Mouse (Mus musculus) spleen, adult 12 weeks (tissue): ENCODE data around the gene Pcdh7.

Experiments
- DNase-seq: peaks from one replicate; pipeline ENCODE4 v3.0.0; 2022; ENCODE audit warnings: low spot score

Gene Pcdh7

DNA sequence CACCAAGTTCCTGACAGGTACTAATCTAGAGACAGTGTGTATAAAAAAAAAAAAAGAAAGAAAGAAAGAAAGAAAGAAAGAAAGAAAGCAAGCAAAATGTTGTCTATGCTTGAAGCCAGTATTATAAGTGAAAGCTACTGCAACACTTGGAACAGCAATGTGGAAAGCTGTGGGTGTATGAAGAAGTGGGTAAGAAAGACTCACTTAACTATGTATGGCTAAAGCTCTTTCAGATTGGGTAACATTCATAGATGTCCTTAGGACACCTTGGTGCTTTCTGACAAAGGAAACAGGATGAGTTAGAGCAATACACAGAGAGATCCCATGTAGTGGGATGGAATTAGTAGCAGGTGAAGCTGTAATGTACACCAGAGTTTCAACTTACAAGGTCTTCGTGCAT is 32.6 kb downstream of the Pcdh7 start:
- no peak for DNase-seq

DNA sequence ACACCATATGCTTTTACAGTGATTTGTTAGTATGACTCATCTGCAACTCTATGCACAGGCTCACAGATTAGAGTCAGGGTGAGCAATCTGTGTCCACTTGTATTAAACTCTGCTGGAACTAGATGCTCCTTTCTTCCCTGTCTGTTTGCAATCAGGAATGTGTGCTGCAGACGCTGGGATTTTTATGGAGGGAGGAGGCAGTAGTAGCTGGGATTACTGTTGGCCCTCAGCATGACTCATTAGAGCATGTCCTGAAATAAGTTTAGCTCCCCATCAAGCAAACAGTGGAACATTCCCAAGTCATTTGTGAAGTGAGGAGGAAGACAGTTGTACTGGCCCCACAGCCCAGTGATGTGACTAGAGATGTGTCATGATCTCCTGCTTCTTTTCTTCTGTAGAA is 38.0 kb downstream of the Pcdh7 start:
- no peak for DNase-seq

DNA sequence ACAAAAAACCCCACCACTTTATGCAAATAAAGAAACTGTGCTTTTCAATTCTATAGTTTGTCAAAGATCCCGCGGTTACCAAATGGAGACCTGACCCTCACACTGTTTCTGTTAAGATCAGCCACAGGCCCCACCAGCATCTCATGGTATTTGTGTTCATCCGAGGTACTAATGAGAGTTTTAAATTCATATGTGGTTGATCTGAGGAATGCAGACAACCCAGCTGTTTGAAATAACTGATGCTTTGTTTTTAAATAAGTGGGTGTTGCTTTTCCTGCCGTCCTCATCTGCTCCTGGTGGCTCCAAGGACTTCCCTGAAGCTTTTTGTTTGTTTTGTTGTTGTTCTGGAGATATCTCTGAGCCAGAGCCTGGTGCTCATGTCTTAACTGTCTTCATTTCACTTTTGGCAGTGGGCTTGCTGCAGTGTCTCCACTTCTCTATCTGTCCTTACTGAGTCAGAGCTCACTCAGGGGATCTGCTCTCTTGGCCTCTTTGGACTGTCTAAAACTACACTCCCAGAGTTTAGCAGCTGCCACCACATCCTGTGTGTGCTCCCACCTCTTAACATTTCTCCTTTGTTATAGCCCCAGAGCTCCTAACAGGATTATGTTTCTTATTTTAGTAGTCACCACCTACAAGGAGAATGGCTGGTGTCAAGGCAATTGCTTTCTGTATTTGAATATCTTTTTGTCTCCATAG is 39.1 kb downstream of the Pcdh7 start:
- DNase-seq, result no peak

DNA sequence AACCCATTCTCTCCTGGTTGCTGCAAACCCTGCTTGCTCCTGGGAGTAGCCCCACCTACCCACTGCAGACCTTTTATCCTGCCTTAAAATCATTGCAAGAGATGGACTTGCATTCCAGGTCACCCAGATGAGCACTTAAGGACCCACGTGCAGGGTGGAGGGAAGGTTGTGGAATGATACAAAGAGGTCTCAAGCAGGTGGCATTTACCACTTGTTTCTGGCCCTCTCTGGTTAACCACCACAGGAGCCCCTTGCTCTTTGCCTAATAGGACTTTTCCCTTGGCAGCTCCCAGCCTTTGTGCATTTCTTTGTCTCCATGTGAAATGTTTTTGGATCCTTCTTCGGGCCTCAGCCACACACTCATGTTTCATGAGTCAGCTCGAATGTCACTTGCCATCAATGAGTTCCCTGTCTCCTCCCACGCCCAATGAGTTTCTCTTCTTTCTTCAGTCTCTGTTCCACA is 39.7 kb downstream of the Pcdh7 start:
- DNase-seq, result no peak

- DNase-seq, result no peak
These were observed 41.2 kb downstream of the Pcdh7 start for GRCm38 (mm10) chr5:57758968-57759367.

DNA sequence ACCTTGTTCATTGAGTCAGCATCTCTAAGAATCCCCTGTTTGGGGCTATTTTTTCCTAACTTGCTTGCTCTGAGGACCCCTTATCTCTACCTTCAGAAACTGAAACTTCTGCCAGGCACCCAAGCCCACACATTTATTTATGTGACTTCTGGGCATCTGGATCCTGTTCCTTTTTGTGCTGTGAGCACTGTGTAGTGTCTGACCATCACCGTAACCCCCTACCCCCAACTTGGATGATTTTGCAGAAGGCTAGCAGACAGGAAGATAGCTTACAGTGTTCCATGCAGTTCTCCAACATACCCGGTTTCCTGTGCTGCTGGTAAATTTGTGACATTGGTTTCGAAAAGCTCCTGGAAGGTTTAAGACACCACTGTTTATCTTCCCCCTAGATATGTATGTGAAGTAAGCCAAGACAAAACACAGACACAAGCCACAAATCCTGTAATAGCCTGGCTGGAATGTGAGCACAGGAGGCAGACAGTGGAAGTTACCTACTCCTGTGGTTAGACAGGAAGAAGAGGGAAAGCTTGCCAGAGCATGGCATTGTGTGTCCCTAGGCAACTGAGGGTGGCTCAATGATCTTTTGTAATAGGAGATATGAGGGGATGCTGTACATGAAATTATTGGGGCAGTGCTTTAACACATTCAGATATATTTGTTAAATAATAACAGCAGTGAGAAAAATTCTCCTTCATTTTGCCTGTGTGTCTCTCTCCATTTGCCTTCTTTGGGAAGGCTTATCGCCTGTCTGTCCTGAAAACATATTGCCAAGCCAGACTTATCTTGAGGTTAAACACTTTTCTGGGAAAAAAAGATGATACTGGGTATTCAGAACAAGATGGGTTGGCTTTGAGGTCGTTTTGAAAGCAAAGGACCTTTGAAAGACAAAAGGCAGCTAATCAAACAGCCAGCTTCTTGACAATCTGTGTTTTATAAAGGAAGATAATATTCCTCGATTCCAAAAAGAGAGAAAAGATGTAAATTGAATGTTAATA is 42.6 kb downstream of the Pcdh7 start:
- DNase-seq, result no peak

DNA sequence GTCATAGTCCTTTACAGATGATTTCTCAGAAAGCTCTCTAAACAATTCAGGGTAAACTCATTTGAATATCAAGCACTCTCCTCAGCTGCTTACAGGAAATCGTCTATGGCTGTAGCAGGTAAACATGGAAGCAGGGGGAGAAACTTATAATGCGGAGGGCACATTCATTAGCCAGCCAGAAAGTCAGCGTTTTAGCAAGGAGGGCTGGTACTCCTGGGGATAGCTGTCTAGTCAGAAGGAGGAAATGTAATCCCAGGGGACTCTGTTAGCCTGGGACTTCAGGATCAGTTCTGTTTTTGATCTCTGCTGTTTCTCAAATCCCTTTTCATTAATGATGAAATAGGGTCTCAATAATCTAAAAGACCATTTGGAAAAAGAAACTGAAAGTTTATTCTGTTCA is 47.6 kb downstream of the Pcdh7 start:
- DNase-seq, result no peak

GRCm38 (mm10) chr5:57767346-57767745 is 49.6 kb downstream of the Pcdh7 start:
- DNase-seq, result no peak

DNA sequence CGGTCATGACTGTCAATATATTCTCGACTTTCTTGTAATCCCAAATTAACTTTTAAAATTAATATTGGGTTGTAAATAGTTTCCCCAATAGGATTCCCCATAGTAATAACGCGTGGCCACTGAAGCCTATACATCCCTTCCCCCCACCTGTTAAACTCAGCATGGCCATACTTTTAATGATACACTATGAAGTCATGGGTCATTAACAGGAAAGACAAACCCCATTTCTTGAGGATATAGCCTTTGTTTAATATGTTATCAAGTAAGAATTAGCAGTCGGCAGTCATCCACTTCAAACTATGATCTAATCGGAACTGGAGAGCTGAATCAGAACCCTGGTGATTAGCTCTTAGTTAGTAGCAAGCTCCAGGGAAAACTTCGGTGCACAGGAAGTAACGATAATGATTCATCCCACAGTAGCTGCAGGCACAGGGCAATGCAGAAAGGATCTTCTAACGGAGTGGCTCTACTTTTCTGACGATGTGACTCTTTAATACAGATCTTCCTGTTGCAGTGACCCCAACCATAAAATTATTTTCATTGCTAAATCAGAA is 50.8 kb downstream of the Pcdh7 start:
- DNase-seq, result no peak

DNA sequence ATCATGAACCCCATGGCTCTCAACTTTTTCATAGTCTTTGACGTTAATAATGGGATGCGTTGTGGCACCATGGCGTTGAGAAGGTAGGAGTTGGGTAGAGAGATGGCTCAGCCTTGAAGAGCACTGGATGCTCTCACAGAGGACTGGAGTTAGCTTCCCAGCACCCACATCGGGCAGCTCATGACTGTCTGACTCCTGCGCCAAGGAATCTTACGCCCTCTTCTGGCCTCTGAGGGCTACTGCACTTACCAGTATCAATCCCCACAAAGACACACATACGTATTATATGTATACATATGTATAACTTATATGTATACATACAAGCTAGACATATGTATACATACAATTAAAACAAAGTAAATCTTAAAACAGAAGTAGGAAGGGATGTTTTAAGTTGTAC is 51.9 kb downstream of the Pcdh7 start:
- DNase-seq, result no peak

DNA sequence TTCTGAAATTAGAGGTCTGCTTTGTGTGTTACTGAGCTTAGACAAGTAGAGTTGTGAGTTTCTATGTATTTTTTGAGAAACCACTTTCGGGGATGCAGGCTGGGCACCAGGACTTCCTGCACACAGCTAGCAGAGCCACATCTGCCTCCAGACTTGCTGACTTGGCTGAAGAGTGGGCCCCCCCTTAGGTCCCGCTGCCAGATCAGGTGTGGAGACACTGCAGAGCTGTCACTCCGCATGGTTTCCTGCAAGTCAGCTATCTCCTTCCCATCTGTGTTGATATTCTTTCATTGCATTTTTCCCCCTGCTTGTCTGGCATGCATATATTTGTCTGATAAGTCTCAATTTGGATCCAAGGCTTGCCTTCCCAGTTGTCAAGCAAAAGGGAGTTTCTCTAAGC is 52.6 kb downstream of the Pcdh7 start:
- no peak for DNase-seq

GRCm38 (mm10) chr5:57771122-57771521 is 53.4 kb downstream of the Pcdh7 start:
- DNase-seq, result no peak

GRCm38 (mm10) chr5:57772711-57773110 is 54.9 kb downstream of the Pcdh7 start:
- no peak for DNase-seq

- no peak for DNase-seq
These were observed 56.7 kb downstream of the Pcdh7 start for GRCm38 (mm10) chr5:57774496-57774895.

- DNase-seq, result no peak
These were observed 60.3 kb downstream of the Pcdh7 start for GRCm38 (mm10) chr5:57778093-57778492.

GRCm38 (mm10) chr5:57779951-57780350 is 62.2 kb downstream of the Pcdh7 start:
- DNase-seq, result no peak

GRCm38 (mm10) chr5:57780574-57780973 is 62.8 kb downstream of the Pcdh7 start:
- no peak for DNase-seq

DNA sequence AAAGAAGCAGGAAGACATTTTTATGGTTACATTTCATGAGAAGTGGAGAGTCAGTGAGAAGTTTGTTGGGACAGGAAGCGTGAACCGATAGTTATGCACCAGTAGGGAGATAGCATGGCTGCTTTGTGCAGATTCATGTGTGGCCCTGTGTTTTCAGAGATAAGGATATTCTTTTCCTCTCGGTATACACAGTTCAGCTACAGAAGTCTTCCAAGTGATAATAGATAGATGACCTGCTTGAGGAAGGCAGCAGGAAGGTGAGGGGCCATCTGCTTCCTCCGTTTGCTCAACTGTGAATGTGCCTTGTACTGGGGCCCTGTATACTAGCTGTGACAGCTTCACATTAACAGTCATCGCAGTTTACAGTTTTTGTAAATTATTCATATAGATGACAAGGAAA is 64.2 kb downstream of the Pcdh7 start:
- DNase-seq, result no peak

GRCm38 (mm10) chr5:57782546-57782945 is 64.8 kb downstream of the Pcdh7 start:
- no peak for DNase-seq

DNA sequence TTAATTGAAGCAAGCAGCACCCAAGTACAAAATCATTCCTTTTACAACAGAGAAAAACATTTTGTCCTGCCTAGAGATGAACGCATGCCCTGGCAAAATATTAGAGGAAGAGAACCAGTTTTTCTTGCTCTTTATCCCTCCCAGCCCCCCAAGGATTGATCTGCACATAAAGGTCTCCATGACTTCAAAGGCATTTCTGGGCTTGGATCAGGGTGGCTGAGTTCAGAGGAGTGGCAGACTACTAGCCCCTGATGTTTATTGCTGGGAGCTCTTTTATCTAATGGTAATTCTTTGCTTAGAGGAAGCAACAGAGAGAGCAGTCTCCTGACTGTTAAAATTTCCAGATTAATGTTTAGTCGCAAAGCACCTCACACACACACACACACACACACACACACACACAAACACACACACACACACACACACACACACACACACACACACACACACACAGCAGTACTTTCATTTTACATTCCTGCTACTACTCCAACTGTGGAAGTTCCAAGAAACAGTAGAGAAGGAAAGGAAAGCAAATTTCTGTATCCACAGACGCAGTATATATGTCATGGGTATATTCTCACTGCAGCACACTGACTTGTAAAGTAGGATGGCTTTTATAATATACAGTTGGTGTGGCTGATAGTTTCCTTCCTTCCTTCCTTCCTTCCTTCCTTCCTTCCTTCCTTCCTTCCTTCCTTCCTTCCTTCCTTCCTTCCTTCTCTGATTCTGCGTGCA is 71.2 kb downstream of the Pcdh7 start:
- no peak for DNase-seq

- DNase-seq, result no peak
These were observed 78.6 kb downstream of the Pcdh7 start for GRCm38 (mm10) chr5:57796337-57796736.
